Mouse (Mus musculus): Measurements from ENCODE around the gene Traf3ip2. TPM values are rescaled to one million over a fixed set of nuclear protein-coding genes. Genes with fewer than 3 reads are reported as not detected.

The Traf3ip2 gene
- polyA plus RNA-seq, 1 experiment from 2014 or later: 30.6 TPM

- Histone ChIP-seq H3K4me1 (ENCODE audit: insufficient read depth, low read depth, low read length) (peaks cover 13% of the 10 kb centered on the region; the same call in 1 of the 2 replicates), H3K36me3 (ENCODE audit: insufficient read depth, low read length) (0 out of 2 replicates have a peak, but pooled peaks cover 12% of the 10 kb centered on the region), H3K9me3 (ENCODE audit: low read length) (no peaks in the 10 kb centered on the region), H3K9ac (replicated peaks; ENCODE audit: low read depth) (no peak overlapping the region), H3K4me3 (ENCODE audit: low read depth, low read length) (no peak overlapping the region), H3K27ac (ENCODE audit: low read length) (peak overlapping the region; percentile 52; the same call in 1 of the 2 replicates), H3K4me2 (replicated peaks; ENCODE audit: low read depth, low read length) (0 out of 2 replicates have a peak overlapping the region, but pooled peaks have one; percentile 9), H3K27me3 (replicated peaks; ENCODE audit: insufficient read depth, low read length) (no peaks in the 10 kb centered on the region)
- 28% methylated on average over 14 of the region's 14 CpGs for WGBS
- ATAC-seq (peak; percentile 79), DNase-seq (ENCODE audit: low spot score) (peak; percentile 86)
- TF ChIP-seq CTCF (IDR thresholded peaks at IDR 0.05) (no peak), EP300 (IDR thresholded peaks at IDR 0.05) (no peak; the same call in 1 of the 2 replicates)
Observed at GRCm38 (mm10) chr10:39646629-39647019, 33.9 kb downstream of the Traf3ip2 start.

- H3K4me2 ChIP-seq (replicated peaks; ENCODE audit: low read depth, low read length): no peak overlapping the region
- H3K9me3 ChIP-seq (ENCODE audit: low read length): no peaks in the 10 kb centered on the region
- ATAC-seq: peak; percentile 35
- 0 out of 2 replicates have a peak, but pooled peaks have one; percentile 8 for TF ChIP-seq EP300 (IDR thresholded peaks at IDR 0.05)
- TF ChIP-seq CTCF (IDR thresholded peaks at IDR 0.05): no peak
- peaks cover 13% of the 10 kb centered on the region; the same call in 1 of the 2 replicates for H3K4me1 ChIP-seq (ENCODE audit: insufficient read depth, low read depth, low read length)
- H3K9ac ChIP-seq (replicated peaks; ENCODE audit: low read depth): no peak overlapping the region
- 0 out of 2 replicates have a peak, but pooled peaks cover 14% of the 10 kb centered on the region for H3K36me3 ChIP-seq (ENCODE audit: insufficient read depth, low read length)
- H3K4me3 ChIP-seq (ENCODE audit: low read depth, low read length): no peak overlapping the region
- 13% methylated on average over 1 of the region's 1 CpGs for WGBS
- H3K27me3 ChIP-seq (replicated peaks; ENCODE audit: insufficient read depth, low read length): no peaks in the 10 kb centered on the region
- peak overlapping the region; percentile 52; the same call in 1 of the 2 replicates for H3K27ac ChIP-seq (ENCODE audit: low read length)
- peak; percentile 51 for DNase-seq (ENCODE audit: low spot score)
Observed at GRCm38 (mm10) chr10:39647118-39647517, 34.4 kb downstream of the Traf3ip2 start.

GRCm38 (mm10) chr10:39648278-39648677 lies 35.5 kb downstream of the Traf3ip2 start:
- H3K4me2 ChIP-seq (replicated peaks; ENCODE audit: low read depth, low read length): no peak overlapping the region
- TF ChIP-seq CTCF (IDR thresholded peaks at IDR 0.05) (no peak), EP300 (IDR thresholded peaks at IDR 0.05) (no peak)
- peaks cover 13% of the 10 kb centered on the region; the same call in 1 of the 2 replicates for H3K4me1 ChIP-seq (ENCODE audit: insufficient read depth, low read depth, low read length)
- 95% methylated on average over 3 of the region's 3 CpGs for WGBS
- no peak overlapping the region for H3K9ac ChIP-seq (replicated peaks; ENCODE audit: low read depth)
- ATAC-seq: no peak
- H3K4me3 ChIP-seq (ENCODE audit: low read depth, low read length): no peak overlapping the region
- DNase-seq (ENCODE audit: low spot score): no peak
- H3K27me3 ChIP-seq (replicated peaks; ENCODE audit: insufficient read depth, low read length): no peaks in the 10 kb centered on the region
- H3K9me3 ChIP-seq (ENCODE audit: low read length): no peaks in the 10 kb centered on the region
- H3K27ac ChIP-seq (ENCODE audit: low read length): no peak overlapping the region
- 0 out of 2 replicates have a peak, but pooled peaks cover 10% of the 10 kb centered on the region for H3K36me3 ChIP-seq (ENCODE audit: insufficient read depth, low read length)

GRCm38 (mm10) chr10:39649550-39649949 lies 36.8 kb downstream of the Traf3ip2 start:
- WGBS: 94% methylated on average over 3 of the region's 3 CpGs
- Histone ChIP-seq H3K4me1 (ENCODE audit: insufficient read depth, low read depth, low read length) (peaks cover 13% of the 10 kb centered on the region; the same call in 1 of the 2 replicates), H3K9ac (replicated peaks; ENCODE audit: low read depth) (no peak overlapping the region), H3K27ac (ENCODE audit: low read length) (no peak overlapping the region), H3K4me3 (ENCODE audit: low read depth, low read length) (no peak overlapping the region), H3K36me3 (ENCODE audit: insufficient read depth, low read length) (0 out of 2 replicates have a peak, but pooled peaks cover 10% of the 10 kb centered on the region), H3K4me2 (replicated peaks; ENCODE audit: low read depth, low read length) (no peak overlapping the region), H3K27me3 (replicated peaks; ENCODE audit: insufficient read depth, low read length) (no peaks in the 10 kb centered on the region), H3K9me3 (ENCODE audit: low read length) (no peaks in the 10 kb centered on the region)
- TF ChIP-seq CTCF (IDR thresholded peaks at IDR 0.05): no peak
- TF ChIP-seq EP300 (IDR thresholded peaks at IDR 0.05): no peak
- no peak for ATAC-seq
- no peak for DNase-seq (ENCODE audit: low spot score)

GRCm38 (mm10) chr10:39650316-39650715 lies 37.6 kb downstream of the Traf3ip2 start:
- no peak overlapping the region for H3K4me2 ChIP-seq (replicated peaks; ENCODE audit: low read depth, low read length)
- no peak for ATAC-seq
- no peaks in the 10 kb centered on the region for H3K27me3 ChIP-seq (replicated peaks; ENCODE audit: insufficient read depth, low read length)
- no peak overlapping the region for H3K27ac ChIP-seq (ENCODE audit: low read length)
- H3K9ac ChIP-seq (replicated peaks; ENCODE audit: low read depth): no peak overlapping the region
- DNase-seq (ENCODE audit: low spot score): no peak
- H3K36me3 ChIP-seq (ENCODE audit: insufficient read depth, low read length): 0 out of 2 replicates have a peak, but pooled peaks cover 10% of the 10 kb centered on the region
- peaks cover 13% of the 10 kb centered on the region; the same call in 1 of the 2 replicates for H3K4me1 ChIP-seq (ENCODE audit: insufficient read depth, low read depth, low read length)
- H3K9me3 ChIP-seq (ENCODE audit: low read length): no peaks in the 10 kb centered on the region
- 96% methylated on average over 3 of the region's 3 CpGs for WGBS
- no peak overlapping the region for H3K4me3 ChIP-seq (ENCODE audit: low read depth, low read length)
- TF ChIP-seq CTCF (IDR thresholded peaks at IDR 0.05) (no peak), EP300 (IDR thresholded peaks at IDR 0.05) (no peak)

- DNase-seq (ENCODE audit: low spot score) (no peak), ATAC-seq (no peak)
- Histone ChIP-seq H3K4me2 (replicated peaks; ENCODE audit: low read depth, low read length) (no peak overlapping the region), H3K27me3 (replicated peaks; ENCODE audit: insufficient read depth, low read length) (no peaks in the 10 kb centered on the region), H3K36me3 (ENCODE audit: insufficient read depth, low read length) (0 out of 2 replicates have a peak, but pooled peaks cover 16% of the 10 kb centered on the region), H3K4me3 (ENCODE audit: low read depth, low read length) (no peak overlapping the region), H3K4me1 (ENCODE audit: insufficient read depth, low read depth, low read length) (peaks cover 4% of the 10 kb centered on the region), H3K27ac (ENCODE audit: low read length) (no peak overlapping the region), H3K9me3 (ENCODE audit: low read length) (no peaks in the 10 kb centered on the region), H3K9ac (replicated peaks; ENCODE audit: low read depth) (no peak overlapping the region)
- WGBS: 65% methylated on average over 8 of the region's 8 CpGs
- TF ChIP-seq CTCF (IDR thresholded peaks at IDR 0.05) (no peak), EP300 (IDR thresholded peaks at IDR 0.05) (no peak)
Observed at GRCm38 (mm10) chr10:39654001-39654416, 41.3 kb downstream of the Traf3ip2 start.
